Mouse (Mus musculus): ENCODE measurements around the gene Clec11a. TPM values are rescaled to one million over a fixed set of nuclear protein-coding genes. Genes with fewer than 3 reads are reported as not detected.

Clec11a gene
- polyA plus RNA-seq (2015; fragmentation: Illumina TruSeq; extraction: RNeasy Lipid Tissue Mini Kit (QIAGEN cat#74804); ENCODE audit: insufficient read depth, low read depth, low replicate concordance), result 2.9 TPM

GRCm38 (mm10) chr7:44306516-44307240 lies at the start of gene Clec11a:
TSS of gene Clec11a (minus strand) at chr7:44306902.

DNA sequence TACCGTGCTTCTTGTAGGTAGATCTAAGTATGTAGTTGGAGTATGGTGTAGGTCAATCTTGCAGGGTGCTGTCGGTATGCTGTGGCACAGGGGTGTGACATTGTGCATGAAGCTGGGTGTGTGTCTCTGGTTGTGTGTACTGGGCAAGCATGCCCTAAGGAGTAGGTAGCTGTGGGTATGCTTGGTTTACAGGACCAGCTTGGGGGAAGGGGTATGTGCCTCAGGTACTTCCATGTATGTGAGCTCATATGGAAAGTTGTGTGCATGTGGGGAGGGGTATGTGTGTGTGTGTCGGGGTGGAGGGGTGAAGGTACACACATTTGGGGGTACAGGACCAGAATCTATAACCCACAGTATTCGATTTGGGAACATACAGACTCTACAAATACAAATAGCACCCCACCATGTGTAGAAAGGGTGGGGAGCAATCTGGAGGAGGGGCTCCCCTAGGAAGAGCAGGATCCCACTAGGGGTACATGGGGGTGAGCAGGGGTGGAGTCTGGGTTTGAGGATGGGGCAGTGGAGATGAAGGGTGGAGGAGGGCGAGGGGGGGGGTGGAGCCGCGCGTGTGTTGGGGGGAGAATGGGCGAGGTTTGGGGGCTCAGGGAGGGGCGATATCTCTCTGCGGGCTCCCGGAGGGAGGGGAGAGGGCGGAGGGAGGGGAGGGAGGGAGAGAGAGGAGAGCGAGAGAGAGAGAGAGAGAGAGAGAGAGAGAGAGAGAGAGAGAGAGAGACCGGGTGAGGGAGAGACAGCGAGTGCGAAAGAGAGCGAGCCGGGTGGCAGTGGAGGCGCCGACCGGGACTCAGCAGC lies 3.0 kb upstream of the Clec11a start, which contains the start of gene Shank1:
TSS of gene Shank1 (plus strand) at position 779 of the 810 bp plus-strand sequence.

DNA sequence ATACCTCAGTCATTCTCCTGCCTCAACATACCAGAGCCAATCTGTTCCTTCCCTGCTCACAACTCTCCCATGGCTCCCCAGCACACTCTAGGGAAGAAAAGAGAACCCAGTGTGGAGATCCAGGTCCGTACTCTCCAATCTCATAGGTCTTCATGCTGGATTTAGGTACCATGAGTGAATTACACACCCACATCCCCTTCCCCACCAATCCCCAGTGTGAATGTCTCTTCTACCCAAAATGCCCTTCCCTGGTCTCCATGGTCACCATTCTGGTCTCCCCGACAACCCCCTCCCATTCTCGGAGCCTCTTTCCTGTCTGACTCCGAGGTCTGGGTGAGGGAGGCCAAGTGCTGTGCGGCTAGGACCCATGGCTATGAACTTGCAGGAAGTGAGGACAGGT lies 45.6 kb downstream of the Clec11a start, which contains the start of gene Gm15517:
TSS of gene Gm15517 (plus strand) at position 301 of the 400 bp plus-strand sequence.

DNA sequence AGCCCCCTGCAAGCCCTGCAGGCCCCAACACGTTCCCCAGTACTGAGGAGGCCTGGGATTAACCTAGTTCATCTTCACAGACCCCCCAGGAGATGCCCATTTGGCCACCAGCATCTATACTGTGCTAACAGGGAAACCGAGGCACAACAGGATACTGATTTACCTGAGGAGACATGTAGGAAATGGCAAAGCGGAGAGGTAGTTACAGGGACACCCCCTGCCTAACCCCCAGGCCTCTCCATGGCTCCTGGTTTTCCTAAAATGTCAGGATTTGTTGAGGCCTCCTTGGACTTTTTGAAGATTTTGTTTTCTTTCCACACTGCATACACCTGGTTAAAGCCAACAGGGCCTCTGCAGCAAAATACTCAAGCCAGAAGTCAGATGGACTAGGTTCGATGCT lies 49.4 kb downstream of the Clec11a start, which contains the start of gene Acp4:
TSS of gene Acp4 (minus strand) at position 101 of the 400 bp plus-strand sequence.

Other genes starting within 250 kb of the Clec11a start
- gene Klk1b21, start 204.6 kb downstream of the Clec11a start, polyA plus RNA-seq (2015; fragmentation: Illumina TruSeq; extraction: RNeasy Lipid Tissue Mini Kit (QIAGEN cat#74804); ENCODE audit: insufficient read depth, low read depth, low replicate concordance), result not detected
- gene Klk1b22, start 194.2 kb downstream of the Clec11a start, polyA plus RNA-seq (2015; fragmentation: Illumina TruSeq; extraction: RNeasy Lipid Tissue Mini Kit (QIAGEN cat#74804); ENCODE audit: insufficient read depth, low read depth, low replicate concordance), result not detected
- gene Klk1b16, start 170.1 kb downstream of the Clec11a start, polyA plus RNA-seq (2015; fragmentation: Illumina TruSeq; extraction: RNeasy Lipid Tissue Mini Kit (QIAGEN cat#74804); ENCODE audit: insufficient read depth, low read depth, low replicate concordance), result not detected
- gene Klk1b24, start 118.7 kb downstream of the Clec11a start, polyA plus RNA-seq (2015; fragmentation: Illumina TruSeq; extraction: RNeasy Lipid Tissue Mini Kit (QIAGEN cat#74804); ENCODE audit: insufficient read depth, low read depth, low replicate concordance), result 8.0 TPM
- gene Klk1b3, start 108.7 kb downstream of the Clec11a start, polyA plus RNA-seq (2015; fragmentation: Illumina TruSeq; extraction: RNeasy Lipid Tissue Mini Kit (QIAGEN cat#74804); ENCODE audit: insufficient read depth, low read depth, low replicate concordance), result 12.3 TPM
- gene Klk1b4, start 99.5 kb downstream of the Clec11a start, polyA plus RNA-seq (2015; fragmentation: Illumina TruSeq; extraction: RNeasy Lipid Tissue Mini Kit (QIAGEN cat#74804); ENCODE audit: insufficient read depth, low read depth, low replicate concordance), result 12.1 TPM
- gene Klk1b5, start 91.0 kb downstream of the Clec11a start, polyA plus RNA-seq (2015; fragmentation: Illumina TruSeq; extraction: RNeasy Lipid Tissue Mini Kit (QIAGEN cat#74804); ENCODE audit: insufficient read depth, low read depth, low replicate concordance), result 50.2 TPM
- gene Klk1, start 81.5 kb downstream of the Clec11a start, polyA plus RNA-seq (2015; fragmentation: Illumina TruSeq; extraction: RNeasy Lipid Tissue Mini Kit (QIAGEN cat#74804); ENCODE audit: insufficient read depth, low read depth, low replicate concordance), result 6,154 TPM
- not detected for gene Gm36864, start 70.7 kb downstream of the Clec11a start, polyA plus RNA-seq (2015; fragmentation: Illumina TruSeq; extraction: RNeasy Lipid Tissue Mini Kit (QIAGEN cat#74804); ENCODE audit: insufficient read depth, low read depth, low replicate concordance)
- 0.65 TPM for gene 1700028J19Rik, start 60.2 kb downstream of the Clec11a start, polyA plus RNA-seq (2015; fragmentation: Illumina TruSeq; extraction: RNeasy Lipid Tissue Mini Kit (QIAGEN cat#74804); ENCODE audit: insufficient read depth, low read depth, low replicate concordance)
- gene 2410002F23Rik, start 60.2 kb downstream of the Clec11a start, polyA plus RNA-seq (2015; fragmentation: Illumina TruSeq; extraction: RNeasy Lipid Tissue Mini Kit (QIAGEN cat#74804); ENCODE audit: insufficient read depth, low read depth, low replicate concordance), result 32.6 TPM
- not detected for gene Acp4, start 49.5 kb downstream of the Clec11a start, polyA plus RNA-seq (2015; fragmentation: Illumina TruSeq; extraction: RNeasy Lipid Tissue Mini Kit (QIAGEN cat#74804); ENCODE audit: insufficient read depth, low read depth, low replicate concordance)
- gene Gm15517, start 45.5 kb downstream of the Clec11a start, polyA plus RNA-seq (2015; fragmentation: Illumina TruSeq; extraction: RNeasy Lipid Tissue Mini Kit (QIAGEN cat#74804); ENCODE audit: insufficient read depth, low read depth, low replicate concordance), result not detected
- 9.9 TPM for gene Shank1, start 3.4 kb upstream of the Clec11a start, polyA plus RNA-seq (2015; fragmentation: Illumina TruSeq; extraction: RNeasy Lipid Tissue Mini Kit (QIAGEN cat#74804); ENCODE audit: insufficient read depth, low read depth, low replicate concordance)
- gene Syt3, start 77.2 kb upstream of the Clec11a start, polyA plus RNA-seq (2015; fragmentation: Illumina TruSeq; extraction: RNeasy Lipid Tissue Mini Kit (QIAGEN cat#74804); ENCODE audit: insufficient read depth, low read depth, low replicate concordance), result 4.6 TPM
- gene 1700008O03Rik, start 78.9 kb upstream of the Clec11a start, polyA plus RNA-seq (2015; fragmentation: Illumina TruSeq; extraction: RNeasy Lipid Tissue Mini Kit (QIAGEN cat#74804); ENCODE audit: insufficient read depth, low read depth, low replicate concordance), result not detected
- gene Lrrc4b, start 122.1 kb upstream of the Clec11a start, polyA plus RNA-seq (2015; fragmentation: Illumina TruSeq; extraction: RNeasy Lipid Tissue Mini Kit (QIAGEN cat#74804); ENCODE audit: insufficient read depth, low read depth, low replicate concordance), result not detected
- not detected for gene Aspdh, start 158.5 kb upstream of the Clec11a start, polyA plus RNA-seq (2015; fragmentation: Illumina TruSeq; extraction: RNeasy Lipid Tissue Mini Kit (QIAGEN cat#74804); ENCODE audit: insufficient read depth, low read depth, low replicate concordance)
- gene Josd2, start 161.1 kb upstream of the Clec11a start, polyA plus RNA-seq (2015; fragmentation: Illumina TruSeq; extraction: RNeasy Lipid Tissue Mini Kit (QIAGEN cat#74804); ENCODE audit: insufficient read depth, low read depth, low replicate concordance), result 38.2 TPM
- gene Emc10, start 189.6 kb upstream of the Clec11a start, polyA plus RNA-seq (2015; fragmentation: Illumina TruSeq; extraction: RNeasy Lipid Tissue Mini Kit (QIAGEN cat#74804); ENCODE audit: insufficient read depth, low read depth, low replicate concordance), result 33.0 TPM
- gene Fam71e1, start 189.7 kb upstream of the Clec11a start, polyA plus RNA-seq (2015; fragmentation: Illumina TruSeq; extraction: RNeasy Lipid Tissue Mini Kit (QIAGEN cat#74804); ENCODE audit: insufficient read depth, low read depth, low replicate concordance), result 6.0 TPM
- gene Mybpc2, start 217.8 kb upstream of the Clec11a start, polyA plus RNA-seq (2015; fragmentation: Illumina TruSeq; extraction: RNeasy Lipid Tissue Mini Kit (QIAGEN cat#74804); ENCODE audit: insufficient read depth, low read depth, low replicate concordance), result 0.37 TPM
- gene Spib, start 225.2 kb upstream of the Clec11a start, polyA plus RNA-seq (2015; fragmentation: Illumina TruSeq; extraction: RNeasy Lipid Tissue Mini Kit (QIAGEN cat#74804); ENCODE audit: insufficient read depth, low read depth, low replicate concordance), result 0.50 TPM
- 12.0 TPM for gene Pold1, start 241.9 kb upstream of the Clec11a start, polyA plus RNA-seq (2015; fragmentation: Illumina TruSeq; extraction: RNeasy Lipid Tissue Mini Kit (QIAGEN cat#74804); ENCODE audit: insufficient read depth, low read depth, low replicate concordance)
- 41.0 TPM for gene Nr1h2, start 247.0 kb upstream of the Clec11a start, polyA plus RNA-seq (2015; fragmentation: Illumina TruSeq; extraction: RNeasy Lipid Tissue Mini Kit (QIAGEN cat#74804); ENCODE audit: insufficient read depth, low read depth, low replicate concordance)